Mouse (Mus musculus): ENCODE results near the gene Stim1. TPM values are rescaled to one million over a fixed set of nuclear protein-coding genes. Genes with fewer than 3 reads are reported as not detected.

The Stim1 gene
- polyA plus RNA-seq, 1 experiment from 2014 or later = 13.6 TPM

DNA sequence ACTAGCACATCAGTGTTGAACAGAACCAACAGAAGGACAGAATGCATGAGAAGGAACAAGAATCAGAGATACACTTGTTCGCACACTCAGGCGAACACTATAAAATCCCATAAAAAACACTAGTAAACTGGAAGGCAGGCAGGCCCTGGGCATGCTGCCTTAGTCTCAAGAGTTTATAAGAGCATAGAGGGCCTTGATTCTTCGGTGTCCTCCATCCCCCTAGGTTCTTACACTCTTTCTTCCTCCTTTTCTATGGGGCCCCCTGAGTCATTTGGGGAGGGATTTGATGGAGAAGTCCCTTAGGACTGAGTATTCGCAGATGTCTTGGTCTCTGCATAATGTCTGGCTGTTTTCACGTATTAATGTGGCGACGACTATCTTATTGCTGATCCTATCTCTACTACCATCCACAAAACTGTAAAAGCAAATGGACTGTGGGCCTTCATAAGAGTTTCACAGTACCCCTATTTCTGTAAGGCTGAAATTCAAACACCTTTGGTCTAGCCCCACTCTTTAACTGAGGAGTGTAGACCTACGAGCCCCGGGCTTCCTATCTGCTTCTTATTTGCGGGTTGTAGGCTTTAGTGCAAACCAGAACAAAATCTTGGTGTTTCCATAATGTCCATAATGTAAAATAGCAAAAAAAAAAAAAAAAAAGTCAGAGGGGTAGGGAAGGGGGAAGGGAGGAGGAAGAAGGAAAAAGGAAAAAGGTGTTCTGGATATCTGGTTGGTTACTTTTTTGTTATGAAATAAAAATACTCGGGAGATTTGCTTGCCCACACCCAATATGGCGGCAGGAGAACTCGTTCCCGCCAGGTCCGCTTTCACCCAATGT, 173.4 kb downstream of the Stim1 start:
- Histone ChIP-seq H3K9ac (no peak overlapping the region), H3K4me1 (peaks cover 12% of the 10 kb centered on the region; the same call in 1 of the 2 replicates), H3K4me2 (replicated peaks) (peak overlapping the region; percentile 78), H3K27me3 (replicated peaks) (0 out of 2 replicates have a peak, but pooled peaks cover 6% of the 10 kb centered on the region), H3K36me3 (peaks cover 15% of the 10 kb centered on the region), H3K27ac (no peak overlapping the region), H3K9me3 (no peaks in the 10 kb centered on the region), H3K4me3 (peak overlapping the region; percentile 89; the same call in 1 of the 2 replicates)
- WGBS = 54% methylated on average over 15 of the region's 15 CpGs
- peak; percentile 1; the same call in 1 of the 2 replicates for ATAC-seq (ENCODE audit: low FRiP score, low read depth)

DNA sequence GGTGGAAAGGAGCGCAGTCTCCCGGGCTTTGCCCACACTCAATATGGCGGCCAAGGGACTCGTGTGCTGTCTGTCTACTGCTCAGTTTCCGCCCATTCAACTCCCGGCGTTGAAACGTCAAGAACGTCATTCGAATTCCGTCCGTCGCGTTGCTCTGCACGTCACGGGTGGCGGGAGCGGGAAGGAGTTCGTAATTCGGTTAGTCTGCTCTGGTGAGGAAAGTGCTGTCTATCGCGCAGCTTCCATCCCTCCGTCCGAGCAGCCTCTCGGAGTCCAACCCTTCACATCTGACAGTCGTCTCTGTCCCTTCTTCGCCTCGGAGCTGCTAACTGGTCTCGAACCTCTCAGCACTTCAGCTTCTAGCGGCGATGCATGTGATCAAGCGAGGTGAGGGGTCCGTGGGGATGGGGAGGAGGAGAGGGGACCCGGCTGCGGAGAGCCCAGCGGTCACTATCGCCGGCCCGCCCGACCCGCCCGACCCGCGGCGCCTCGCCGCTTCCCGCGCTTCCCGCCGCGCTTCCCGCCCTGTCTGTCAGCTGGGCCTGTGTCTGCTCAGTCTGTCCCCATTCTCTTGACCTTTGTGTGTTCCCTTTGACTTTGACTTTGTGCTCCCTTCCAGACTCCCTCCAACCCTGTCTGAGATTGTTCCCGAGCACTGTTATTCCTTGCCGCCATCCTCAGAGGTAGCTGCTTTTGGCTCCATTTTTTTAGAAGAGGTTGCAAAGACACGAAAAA, 174.2 kb downstream of the Stim1 start, which contains the start of gene Rrm1:
Gene Rrm1, plus strand, starts transcription at position 39 of the 735 bp plus-strand sequence.
- peak within 1 kb of the TSS; percentile 89 for H3K4me3 ChIP-seq

DNA sequence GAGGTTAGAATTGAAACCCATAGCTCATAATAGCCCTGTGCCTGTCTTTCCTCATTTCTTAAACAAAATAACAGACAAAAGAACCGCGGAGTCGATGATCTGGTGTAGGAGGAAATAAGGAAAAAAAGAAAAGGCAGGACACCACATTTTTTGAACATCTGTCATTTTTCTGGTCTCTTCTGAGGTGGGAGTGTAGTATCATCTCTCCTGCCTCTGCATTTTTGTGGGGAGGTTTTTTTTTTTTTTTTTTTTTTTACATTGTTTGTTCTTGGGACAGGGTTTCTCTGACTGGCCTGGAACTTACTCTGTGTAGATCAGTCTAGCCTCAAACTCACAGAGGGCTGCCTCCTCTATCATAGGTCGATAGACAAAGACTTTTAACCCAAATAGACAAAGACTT, 174.8 kb downstream of the Stim1 start:
- no peak overlapping the region for H3K27ac ChIP-seq
- no peak for ATAC-seq (ENCODE audit: low FRiP score, low read depth)
- 0 out of 2 replicates have a peak, but pooled peaks cover 6% of the 10 kb centered on the region for H3K27me3 ChIP-seq (replicated peaks)
- peaks cover 27% of the 10 kb centered on the region for H3K36me3 ChIP-seq
- H3K9me3 ChIP-seq = no peaks in the 10 kb centered on the region
- peak overlapping the region; percentile 89 for H3K4me3 ChIP-seq
- H3K4me1 ChIP-seq = peaks cover 12% of the 10 kb centered on the region; the same call in 1 of the 2 replicates
- H3K9ac ChIP-seq = peak overlapping the region; percentile 81
- H3K4me2 ChIP-seq (replicated peaks) = peak overlapping the region; percentile 78
- 3% methylated on average over 4 of the region's 4 CpGs for WGBS

More for the DNA sequence above, 174.2 kb downstream of the Stim1 start, which contains the start of gene Rrm1:
- Histone ChIP-seq H3K27ac (0 out of 2 replicates have a peak within 1 kb of the TSS, but pooled peaks have one; percentile 50), H3K27me3 (replicated peaks) (0 out of 2 replicates have a peak, but pooled peaks cover 6% of the 10 kb centered on the region), H3K4me2 (replicated peaks) (peak within 1 kb of the TSS; percentile 78), H3K9ac (peak within 1 kb of the TSS; percentile 81), H3K9me3 (no peaks in the 10 kb centered on the region), H3K4me1 (peaks cover 12% of the 10 kb centered on the region; the same call in 1 of the 2 replicates), H3K36me3 (peaks cover 23% of the 10 kb centered on the region)
- ATAC-seq (ENCODE audit: low FRiP score, low read depth) = peak; percentile 99
- under 1% methylated on average over 54 of the region's 56 CpGs for WGBS

DNA sequence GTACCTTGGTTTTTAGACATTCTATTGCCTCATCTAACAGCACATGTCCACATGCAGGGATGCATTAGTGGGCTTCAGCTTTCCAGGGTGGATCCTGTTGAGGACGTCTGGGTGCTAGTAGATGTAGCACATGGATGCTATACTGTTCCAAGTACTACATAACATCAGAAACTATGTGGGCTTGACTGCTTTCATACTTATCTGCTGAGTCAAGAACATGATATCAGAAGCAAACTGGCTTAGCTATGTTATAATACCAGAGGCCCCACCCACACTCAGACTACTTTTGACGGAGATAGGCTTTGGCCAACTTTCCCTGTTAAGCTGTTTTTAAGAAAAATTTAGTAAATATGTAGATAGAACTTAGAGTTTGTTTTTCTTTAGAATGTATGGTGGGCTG, 176.7 kb downstream of the Stim1 start:
- Histone ChIP-seq H3K27me3 (replicated peaks) (no peaks in the 10 kb centered on the region), H3K9ac (no peak overlapping the region), H3K9me3 (no peaks in the 10 kb centered on the region), H3K4me1 (peaks cover 12% of the 10 kb centered on the region; the same call in 1 of the 2 replicates), H3K27ac (no peak overlapping the region), H3K36me3 (peaks cover 39% of the 10 kb centered on the region), H3K4me2 (replicated peaks) (no peak overlapping the region), H3K4me3 (no peak overlapping the region)
- 92% methylated on average over 2 of the region's 2 CpGs for WGBS
- ATAC-seq (ENCODE audit: low FRiP score, low read depth) = no peak

DNA sequence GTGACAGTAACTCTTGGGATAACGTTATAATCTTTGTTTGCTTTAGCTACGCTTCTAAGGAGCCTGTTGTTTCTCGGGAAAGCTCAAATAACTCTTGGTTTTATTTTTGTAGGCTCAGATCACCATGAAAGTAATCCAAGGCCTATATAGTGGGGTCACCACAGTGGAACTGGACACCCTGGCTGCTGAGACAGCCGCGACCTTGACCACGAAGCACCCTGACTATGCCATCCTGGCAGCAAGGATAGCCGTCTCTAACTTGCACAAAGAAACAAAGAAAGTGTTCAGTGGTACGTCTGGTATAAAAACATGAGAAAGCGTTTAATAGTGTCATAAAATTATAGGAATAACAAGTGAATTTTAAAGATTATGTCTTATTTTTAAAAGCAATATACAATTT, 178.8 kb downstream of the Stim1 start:
- ATAC-seq (ENCODE audit: low FRiP score, low read depth) = no peak
- no peak overlapping the region for H3K27ac ChIP-seq
- H3K9ac ChIP-seq = no peak overlapping the region
- H3K36me3 ChIP-seq = peaks cover 58% of the 10 kb centered on the region
- 93% methylated on average over 9 of the region's 9 CpGs for WGBS
- H3K27me3 ChIP-seq (replicated peaks) = no peaks in the 10 kb centered on the region
- H3K4me2 ChIP-seq (replicated peaks) = no peak overlapping the region
- peaks cover 12% of the 10 kb centered on the region; the same call in 1 of the 2 replicates for H3K4me1 ChIP-seq
- H3K9me3 ChIP-seq = no peaks in the 10 kb centered on the region
- H3K4me3 ChIP-seq = no peak overlapping the region

DNA sequence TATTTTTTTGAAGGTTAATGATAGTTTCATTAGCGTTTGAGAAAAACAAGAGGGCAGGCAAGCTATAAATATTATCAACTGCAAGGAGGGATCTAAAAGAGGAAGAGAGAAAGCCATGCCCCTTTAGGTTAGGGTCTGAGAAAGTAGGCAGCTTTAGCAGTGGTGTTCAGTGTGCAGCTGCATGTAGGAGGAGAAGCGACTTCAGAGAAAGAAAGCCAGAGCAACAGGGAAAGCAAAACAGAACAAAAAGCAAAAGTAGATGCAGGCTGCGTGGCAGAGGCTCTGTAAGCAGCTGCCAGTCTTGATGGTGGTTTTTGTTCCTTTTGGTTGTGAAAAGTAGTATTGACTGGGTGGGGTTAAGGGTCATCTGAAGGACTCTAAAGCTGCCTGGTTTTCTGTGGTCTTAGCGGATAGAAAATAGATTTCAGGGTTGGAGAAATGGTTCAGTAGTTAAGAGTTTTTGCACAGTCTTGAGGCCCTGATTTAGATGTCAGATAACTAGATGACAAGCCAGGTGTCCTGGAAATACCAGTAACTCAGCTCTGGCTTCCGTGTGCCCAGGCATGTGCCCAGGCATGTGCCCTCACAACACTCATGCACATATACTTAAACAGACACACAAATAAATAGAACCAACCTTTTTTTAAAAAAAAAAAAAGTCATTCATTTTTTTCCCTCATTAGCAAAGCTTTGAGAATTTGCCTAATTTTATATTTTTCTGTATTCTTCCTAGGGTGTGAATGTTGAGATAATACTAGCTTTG, 191.2 kb downstream of the Stim1 start:
- no peak for ATAC-seq (ENCODE audit: low FRiP score, low read depth)

DNA sequence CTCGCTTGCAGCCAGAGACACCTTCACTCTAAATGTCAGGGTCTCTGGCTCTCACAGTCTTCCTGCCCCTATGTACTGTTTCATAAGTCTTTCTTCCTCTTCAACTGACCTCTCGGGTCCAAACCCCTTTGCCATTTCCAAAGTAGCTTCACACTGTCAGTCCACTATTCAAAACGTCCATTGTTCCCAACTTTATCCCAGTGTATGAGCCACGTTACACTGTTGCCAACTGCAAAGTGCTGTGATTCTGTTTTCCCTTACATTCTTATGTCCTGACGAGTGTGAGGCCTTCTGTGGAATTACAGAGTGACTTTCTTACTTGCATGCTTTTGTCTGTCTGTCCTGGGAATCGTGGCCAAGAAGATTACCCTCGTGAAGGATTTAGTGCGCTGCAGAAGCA, 200.0 kb downstream of the Stim1 start:
- H3K9ac ChIP-seq = no peak overlapping the region
- no peak for ATAC-seq (ENCODE audit: low FRiP score, low read depth)
- H3K4me1 ChIP-seq = no peaks in the 10 kb centered on the region
- WGBS = 91% methylated on average over 8 of the region's 8 CpGs
- H3K9me3 ChIP-seq = no peaks in the 10 kb centered on the region
- no peak overlapping the region for H3K4me2 ChIP-seq (replicated peaks)
- H3K36me3 ChIP-seq = peaks cover 62% of the 10 kb centered on the region
- H3K4me3 ChIP-seq = no peak overlapping the region
- H3K27ac ChIP-seq = no peak overlapping the region
- no peaks in the 10 kb centered on the region for H3K27me3 ChIP-seq (replicated peaks)

More for the DNA sequence above, 191.2 kb downstream of the Stim1 start:
- Histone ChIP-seq H3K9me3 (no peaks in the 10 kb centered on the region), H3K4me3 (no peak overlapping the region), H3K9ac (no peak overlapping the region), H3K27me3 (replicated peaks) (no peaks in the 10 kb centered on the region), H3K36me3 (peaks cover 79% of the 10 kb centered on the region), H3K27ac (no peak overlapping the region), H3K4me1 (no peaks in the 10 kb centered on the region), H3K4me2 (replicated peaks) (no peak overlapping the region)
- WGBS = 86% methylated on average over 5 of the region's 5 CpGs

DNA sequence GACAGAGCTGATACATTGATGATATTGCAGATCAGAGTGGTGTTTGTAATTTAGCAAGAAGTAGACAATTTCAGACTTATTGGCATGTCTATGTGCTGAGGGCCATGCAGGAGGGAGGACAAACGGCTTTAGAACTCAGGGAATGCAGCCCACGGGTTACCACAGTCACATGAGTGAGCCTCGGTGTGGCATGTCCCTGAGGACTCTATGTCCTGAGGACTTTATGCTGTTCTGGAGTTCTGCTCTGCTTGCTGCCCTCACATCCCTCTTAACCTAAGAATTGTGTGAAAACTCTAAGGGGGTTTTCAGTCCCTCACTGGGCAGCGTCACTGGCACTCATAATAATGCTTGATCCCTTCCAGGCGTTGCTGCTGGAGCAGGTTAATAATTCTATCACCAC, 205.1 kb downstream of the Stim1 start:
- no peak for ATAC-seq (ENCODE audit: low FRiP score, low read depth)
- no peaks in the 10 kb centered on the region for H3K27me3 ChIP-seq (replicated peaks)
- no peak overlapping the region for H3K4me3 ChIP-seq
- H3K4me2 ChIP-seq (replicated peaks) = no peak overlapping the region
- no peaks in the 10 kb centered on the region for H3K4me1 ChIP-seq
- peaks cover 17% of the 10 kb centered on the region for H3K36me3 ChIP-seq
- no peaks in the 10 kb centered on the region for H3K9me3 ChIP-seq
- no peak overlapping the region for H3K9ac ChIP-seq
- WGBS = 75% methylated on average over 5 of the region's 5 CpGs
- no peak overlapping the region for H3K27ac ChIP-seq

DNA sequence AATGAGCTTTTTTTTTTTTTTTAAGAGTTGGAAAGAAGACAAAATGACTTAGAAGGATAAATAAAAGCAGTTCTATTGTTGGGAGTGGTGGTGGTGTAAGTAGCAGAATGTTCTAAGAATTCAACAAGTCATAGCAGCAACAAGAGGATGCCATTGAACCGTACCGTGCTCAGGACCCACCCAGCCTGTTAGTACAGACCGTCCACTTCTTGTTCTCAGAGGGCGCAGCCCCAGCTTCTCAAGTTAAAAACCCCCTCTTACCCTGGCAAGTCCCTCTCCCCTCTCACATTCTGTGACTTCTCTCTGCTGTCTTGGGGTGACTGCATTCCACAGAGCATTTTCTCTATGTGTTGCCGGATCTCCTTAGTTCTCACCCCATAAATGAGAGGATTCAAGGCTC, 209.0 kb downstream of the Stim1 start:
- 93% methylated on average over 5 of the region's 5 CpGs for WGBS
- no peaks in the 10 kb centered on the region for H3K4me1 ChIP-seq
- H3K9ac ChIP-seq = no peak overlapping the region

DNA sequence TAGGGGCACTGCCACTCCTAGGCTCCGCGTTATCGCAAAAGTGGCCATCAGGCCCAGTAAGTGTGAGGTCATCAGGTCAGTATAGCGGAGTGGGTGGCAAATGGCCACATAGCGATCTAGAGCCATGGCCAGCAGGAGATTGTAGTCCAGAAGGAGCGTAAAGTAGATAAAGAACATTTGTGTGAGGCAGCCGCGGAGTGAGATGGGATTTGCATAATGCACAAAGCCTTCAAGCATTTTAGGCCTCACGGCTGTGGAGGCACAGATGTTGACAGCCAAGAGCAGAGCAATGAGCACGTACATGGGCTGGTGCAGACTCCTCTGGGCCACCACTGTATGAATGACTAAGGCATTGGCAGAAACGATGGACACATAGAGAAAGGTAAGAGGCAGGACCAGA, 209.8 kb downstream of the Stim1 start:
- Histone ChIP-seq H3K27me3 (replicated peaks) (no peaks in the 10 kb centered on the region), H3K9ac (no peak overlapping the region), H3K27ac (no peak overlapping the region), H3K9me3 (no peaks in the 10 kb centered on the region), H3K4me1 (no peaks in the 10 kb centered on the region), H3K4me3 (no peak overlapping the region), H3K36me3 (no peaks in the 10 kb centered on the region), H3K4me2 (replicated peaks) (no peak overlapping the region)
- 81% methylated on average over 11 of the region's 11 CpGs for WGBS
- ATAC-seq (ENCODE audit: low FRiP score, low read depth) = no peak

More for the DNA sequence above, 209.0 kb downstream of the Stim1 start:
- H3K9me3 ChIP-seq = no peaks in the 10 kb centered on the region
- no peak overlapping the region for H3K4me2 ChIP-seq (replicated peaks)
- no peak overlapping the region for H3K27ac ChIP-seq
- no peak for ATAC-seq (ENCODE audit: low FRiP score, low read depth)
- no peaks in the 10 kb centered on the region for H3K36me3 ChIP-seq
- no peaks in the 10 kb centered on the region for H3K27me3 ChIP-seq (replicated peaks)
- no peak overlapping the region for H3K4me3 ChIP-seq

DNA sequence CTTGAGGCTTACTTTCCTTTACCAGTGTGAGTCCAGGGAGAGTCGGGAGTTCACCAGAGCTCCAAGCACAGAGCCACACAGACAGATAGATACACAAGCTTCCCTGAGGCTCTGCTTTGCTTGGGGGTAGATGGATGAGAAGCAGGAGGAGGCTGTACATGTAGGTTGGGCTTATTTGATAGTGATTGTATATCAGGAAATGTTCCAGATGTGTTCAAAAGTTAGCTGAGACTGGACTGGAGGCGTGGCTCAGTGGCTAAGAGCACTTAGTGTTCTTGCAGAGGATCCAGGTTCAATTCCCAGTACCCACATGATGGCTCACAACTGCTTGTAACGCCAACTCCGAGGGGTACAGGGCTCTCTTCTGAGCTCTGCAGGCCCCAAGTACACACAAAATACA, 210.8 kb downstream of the Stim1 start:
- Histone ChIP-seq H3K36me3 (no peaks in the 10 kb centered on the region), H3K9ac (no peak overlapping the region), H3K4me3 (no peak overlapping the region), H3K4me1 (no peaks in the 10 kb centered on the region), H3K27me3 (replicated peaks) (no peaks in the 10 kb centered on the region), H3K4me2 (replicated peaks) (no peak overlapping the region), H3K9me3 (no peaks in the 10 kb centered on the region), H3K27ac (no peak overlapping the region)
- ATAC-seq (ENCODE audit: low FRiP score, low read depth) = no peak
- 92% methylated on average over 4 of the region's 4 CpGs for WGBS
